Mouse (Mus musculus) midbrain, embryonic 12.5 days (tissue): ENCODE data around the gene Nedd8. TPM values are rescaled to one million over a fixed set of nuclear protein-coding genes. Genes with fewer than 3 reads are reported as not detected.

Experiments
- ATAC-seq: fragments of 200-750 bp; cut with Nextera tagmentation; 2 replicates; pipeline ENCODE4 v1.8.0; 2017; ENCODE audit warnings: low read depth, moderate TSS enrichment, moderate library complexity; ENCODE audit not compliant: low FRiP score
- H3K27ac ChIP-seq: fragments of 300-500 bp; sonication (generic); replicated peaks from 2 replicates; pipeline ENCODE4 v1.5.1; 2016; ENCODE audit warnings: mild to moderate bottlenecking
- H3K27me3 ChIP-seq: fragments of 300-500 bp; sonication (generic); 2 replicates; pipeline ENCODE4 v1.6.1; 2016; ENCODE audit warnings: mild to moderate bottlenecking
- H3K36me3 ChIP-seq: fragments of 300-500 bp; sonication (generic); 2 replicates; pipeline ENCODE4 v1.6.1; 2016
- H3K4me1 ChIP-seq: fragments of 300-500 bp; sonication (generic); 2 replicates; pipeline ENCODE4 v1.6.1; 2016
- H3K4me2 ChIP-seq: fragments of 300-500 bp; sonication (generic); replicated peaks from 2 replicates; pipeline ENCODE4 v1.6.1; 2016; ENCODE audit warnings: mild to moderate bottlenecking, moderate library complexity
- H3K4me3 ChIP-seq: fragments of 300-500 bp; sonication (generic); 2 replicates; pipeline ENCODE4 v1.5.1; 2016; ENCODE audit warnings: mild to moderate bottlenecking
- H3K9ac ChIP-seq: fragments of 300-500 bp; sonication (generic); replicated peaks from 2 replicates; pipeline ENCODE4 v1.6.1; 2016; ENCODE audit warnings: mild to moderate bottlenecking, moderate library complexity
- H3K9me3 ChIP-seq: fragments of 300-500 bp; sonication (generic); 2 replicates; pipeline ENCODE4 v1.6.1; 2016; ENCODE audit warnings: mild to moderate bottlenecking
- WGBS: fragments of 180-500 bp; shearing (Covaris S2); methylation state at CpG from one replicate; pipeline ENCODE4 v1.1.7; 2016; 5-methylcytosine and 5-hydroxymethylcytosine counted together
- polyA plus RNA-seq: library from polyadenylated mRNA; unstranded; fragments of >200 nt; fragmentation: Nextera tagmentation; extraction: Ambion mirVana; gene quantifications from 2 replicates; pipeline ENCODE4 v1.2.1, GENCODE M21; 2016

Nedd8 gene
- polyA plus RNA-seq, 1 experiment from 2014 or later = 515 TPM

GRCm38 (mm10) chr14:55707397-55707796, 35.5 kb upstream of the Nedd8 start:
- Histone ChIP-seq H3K4me1 (no peaks in the 10 kb centered on the region), H3K36me3 (no peaks in the 10 kb centered on the region), H3K9me3 (no peaks in the 10 kb centered on the region), H3K27ac (no peak overlapping the region), H3K4me2 (no peak overlapping the region), H3K27me3 (peaks cover 8% of the 10 kb centered on the region), H3K9ac (no peak overlapping the region), H3K4me3 (no peak overlapping the region)
- ATAC-seq = no peak
- 83% methylated on average over 5 of the region's 5 CpGs for WGBS

GRCm38 (mm10) chr14:55706051-55706600, 34.2 kb upstream of the Nedd8 start:
- no peaks in the 10 kb centered on the region for H3K36me3 ChIP-seq
- H3K27ac ChIP-seq = no peak overlapping the region
- no peak overlapping the region for H3K9ac ChIP-seq
- no peaks in the 10 kb centered on the region for H3K9me3 ChIP-seq
- ATAC-seq = no peak
- H3K4me1 ChIP-seq = no peaks in the 10 kb centered on the region
- no peak overlapping the region for H3K4me2 ChIP-seq
- no peak overlapping the region for H3K4me3 ChIP-seq
- 94% methylated on average over 8 of the region's 8 CpGs for WGBS
- no peaks in the 10 kb centered on the region; the same call in 1 of the 2 replicates for H3K27me3 ChIP-seq

DNA sequence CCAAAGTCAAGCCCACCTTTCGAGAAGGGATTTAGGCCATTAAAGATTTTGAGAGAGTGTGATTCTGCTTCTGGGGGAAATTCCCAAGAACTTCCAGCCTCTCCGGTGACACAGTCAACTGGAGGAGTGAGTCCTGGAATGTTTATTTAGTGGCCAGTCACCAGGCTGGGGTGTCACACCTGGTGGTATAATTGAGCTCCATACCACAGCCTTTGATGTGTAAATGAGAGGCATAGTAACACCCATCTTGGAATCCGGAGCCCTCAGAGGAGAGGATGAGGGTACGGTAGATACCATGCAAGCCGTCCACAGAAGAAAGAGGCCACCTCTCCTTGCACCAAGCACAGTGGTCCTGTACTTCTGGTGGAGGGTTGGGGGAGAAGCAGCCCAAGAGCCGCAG, 30.8 kb upstream of the Nedd8 start:
- Histone ChIP-seq H3K36me3 (no peaks in the 10 kb centered on the region), H3K4me1 (no peaks in the 10 kb centered on the region), H3K9me3 (no peaks in the 10 kb centered on the region), H3K27ac (no peak overlapping the region), H3K9ac (no peak overlapping the region), H3K4me3 (no peak overlapping the region), H3K4me2 (no peak overlapping the region), H3K27me3 (peaks cover 4% of the 10 kb centered on the region; the same call in 1 of the 2 replicates)
- no peak for ATAC-seq
- whole genome bisulfite sequencing = 70% methylated on average over 6 of the region's 6 CpGs

- ATAC-seq = no peak
- no peaks in the 10 kb centered on the region for H3K36me3 ChIP-seq
- H3K27ac ChIP-seq = no peak overlapping the region
- H3K9ac ChIP-seq = no peak overlapping the region
- no peak overlapping the region for H3K4me2 ChIP-seq
- H3K4me1 ChIP-seq = no peaks in the 10 kb centered on the region
- 56% methylated on average over 9 of the region's 9 CpGs for WGBS
- H3K27me3 ChIP-seq = peaks cover 4% of the 10 kb centered on the region; the same call in 1 of the 2 replicates
- no peak overlapping the region for H3K4me3 ChIP-seq
- no peaks in the 10 kb centered on the region for H3K9me3 ChIP-seq
Measured at GRCm38 (mm10) chr14:55701131-55701530, 29.2 kb upstream of the Nedd8 start.

DNA sequence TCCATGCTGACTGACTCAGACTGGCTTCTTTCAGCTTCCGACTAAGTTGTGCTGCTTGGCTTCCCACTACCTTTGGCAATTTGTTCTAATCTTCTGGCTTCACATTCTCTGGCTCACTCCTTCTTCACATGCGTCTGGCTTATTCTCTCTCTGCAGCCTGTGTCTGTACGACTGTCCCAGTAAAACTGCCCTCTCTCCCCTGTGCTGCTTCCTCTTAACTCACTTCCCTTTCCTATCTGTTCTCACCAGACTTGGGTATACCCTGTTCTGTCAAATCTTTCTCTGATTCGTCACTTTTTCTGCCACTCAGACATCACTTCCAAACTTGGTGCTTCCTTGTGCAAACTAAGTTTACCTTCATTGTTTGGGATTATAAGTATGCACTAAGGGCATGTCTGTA, 25.3 kb upstream of the Nedd8 start:
- Histone ChIP-seq H3K4me2 (no peak overlapping the region), H3K4me1 (no peaks in the 10 kb centered on the region), H3K27ac (no peak overlapping the region), H3K9me3 (no peaks in the 10 kb centered on the region), H3K9ac (no peak overlapping the region), H3K4me3 (no peak overlapping the region), H3K36me3 (no peaks in the 10 kb centered on the region), H3K27me3 (0 out of 2 replicates have a peak, but pooled peaks cover 4% of the 10 kb centered on the region)
- no peak for ATAC-seq
- WGBS = 83% methylated on average over 4 of the region's 4 CpGs

GRCm38 (mm10) chr14:55689433-55689832, 17.5 kb upstream of the Nedd8 start:
- Histone ChIP-seq H3K4me1 (no peaks in the 10 kb centered on the region), H3K9me3 (no peaks in the 10 kb centered on the region), H3K27me3 (0 out of 2 replicates have a peak, but pooled peaks cover 3% of the 10 kb centered on the region), H3K4me3 (no peak overlapping the region), H3K36me3 (no peaks in the 10 kb centered on the region), H3K9ac (no peak overlapping the region), H3K27ac (no peak overlapping the region), H3K4me2 (no peak overlapping the region)
- ATAC-seq = no peak
- 80% methylated on average over 10 of the region's 10 CpGs for WGBS

DNA sequence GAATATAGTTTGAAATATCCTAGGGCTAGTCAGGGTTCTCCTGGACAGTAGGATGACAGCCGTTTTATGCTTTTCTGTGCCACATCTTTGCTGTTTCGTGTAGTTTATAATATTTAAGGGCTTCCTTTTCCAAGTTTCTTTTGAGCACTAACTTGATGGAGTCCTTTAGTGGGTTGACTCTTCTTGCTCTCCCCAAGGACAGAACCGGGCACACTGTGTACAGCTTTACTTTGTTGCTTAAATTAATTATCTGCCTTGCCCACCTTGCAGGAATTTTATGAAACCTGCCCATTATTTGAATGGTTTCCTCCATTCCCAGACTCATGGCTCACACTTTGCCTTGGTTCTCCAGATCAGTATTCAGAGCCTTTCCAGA, 10.2 kb upstream of the Nedd8 start:
- peak; percentile 60; the same call in 1 of the 2 replicates for ATAC-seq
- H3K36me3 ChIP-seq = peaks cover 29% of the 10 kb centered on the region
- H3K4me2 ChIP-seq = peak overlapping the region; percentile 75
- no peaks in the 10 kb centered on the region for H3K9me3 ChIP-seq
- peak overlapping the region; percentile 72 for H3K4me3 ChIP-seq
- 16% methylated on average over 3 of the region's 3 CpGs for WGBS
- H3K27ac ChIP-seq = peak overlapping the region; percentile 56; the same call in 1 of the 2 replicates
- H3K27me3 ChIP-seq = no peaks in the 10 kb centered on the region
- peak overlapping the region; percentile 73; the same call in 1 of the 2 replicates for H3K9ac ChIP-seq
- H3K4me1 ChIP-seq = peaks cover 11% of the 10 kb centered on the region

GRCm38 (mm10) chr14:55681160-55682117, 9.5 kb upstream of the Nedd8 start, which contains the start of gene Tinf2:
Tinf2 (minus strand) TSS chr14:55681820.
- Histone ChIP-seq H3K9ac (peak within 1 kb of the TSS; percentile 73), H3K4me2 (peak within 1 kb of the TSS; percentile 75), H3K4me3 (peak within 1 kb of the TSS; percentile 72), H3K27me3 (no peaks in the 10 kb centered on the region), H3K27ac (peak within 1 kb of the TSS; percentile 56; the same call in 1 of the 2 replicates), H3K36me3 (peaks cover 36% of the 10 kb centered on the region), H3K4me1 (peaks cover 11% of the 10 kb centered on the region), H3K9me3 (no peaks in the 10 kb centered on the region)
- WGBS = under 1% methylated on average over 65 of the region's 66 CpGs
- peak; percentile 98 for ATAC-seq

DNA sequence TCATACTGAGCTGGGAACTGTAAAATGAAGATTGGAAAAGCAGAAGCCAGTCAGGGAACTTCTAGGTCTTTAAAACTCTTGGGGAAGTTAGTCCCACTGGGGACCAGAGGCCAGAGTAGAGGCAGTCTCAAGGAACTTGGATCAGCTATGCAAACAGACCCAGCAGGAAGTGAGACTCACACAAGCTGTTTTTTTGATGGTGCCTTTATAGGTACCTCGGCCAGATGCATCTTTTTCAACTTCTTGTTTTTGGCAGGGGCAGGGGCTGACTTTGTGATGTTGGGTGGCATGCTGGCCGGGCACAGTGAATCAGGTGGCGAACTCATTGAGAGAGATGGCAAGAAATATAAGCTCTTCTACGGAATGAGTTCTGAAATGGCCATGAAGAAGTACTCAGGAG, 5.7 kb upstream of the Nedd8 start:
- no peak overlapping the region for H3K4me3 ChIP-seq
- H3K36me3 ChIP-seq = peaks cover 43% of the 10 kb centered on the region
- WGBS = 89% methylated on average over 4 of the region's 4 CpGs
- no peak overlapping the region for H3K27ac ChIP-seq
- H3K27me3 ChIP-seq = no peaks in the 10 kb centered on the region
- no peak overlapping the region for H3K4me2 ChIP-seq
- no peak overlapping the region for H3K9ac ChIP-seq
- H3K4me1 ChIP-seq = peaks cover 15% of the 10 kb centered on the region
- ATAC-seq = no peak
- H3K9me3 ChIP-seq = no peaks in the 10 kb centered on the region

GRCm38 (mm10) chr14:55672741-55673060, 777 bp upstream of the Nedd8 start:
- H3K27ac ChIP-seq = 0 out of 2 replicates have a peak overlapping the region, but pooled peaks have one; percentile 81
- H3K36me3 ChIP-seq = peaks cover 26% of the 10 kb centered on the region
- H3K9ac ChIP-seq = peak overlapping the region; percentile 29
- peak overlapping the region; percentile 64 for H3K4me3 ChIP-seq
- H3K9me3 ChIP-seq = no peaks in the 10 kb centered on the region
- 83% methylated on average over 7 of the region's 7 CpGs for WGBS
- ATAC-seq = no peak
- H3K4me1 ChIP-seq = peaks cover 25% of the 10 kb centered on the region
- H3K27me3 ChIP-seq = no peaks in the 10 kb centered on the region
- H3K4me2 ChIP-seq = peak overlapping the region; percentile 98

DNA sequence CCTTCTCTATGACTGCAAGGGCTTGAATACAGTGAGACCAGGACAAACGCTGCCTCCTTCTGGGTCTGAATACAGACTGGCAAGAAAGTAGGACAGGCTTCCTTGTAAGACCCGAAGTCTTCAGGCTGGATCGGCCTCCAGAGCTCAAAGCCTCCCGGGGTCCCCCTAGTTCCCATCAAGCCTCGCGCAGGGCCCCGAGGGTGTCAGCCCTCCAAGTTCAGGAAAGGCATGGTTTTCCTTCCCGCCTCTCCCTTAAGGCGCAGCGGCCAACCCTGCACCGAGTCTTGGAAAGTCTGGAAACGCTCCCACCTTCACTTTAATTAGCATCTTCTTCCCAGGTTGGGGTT, 465 bp downstream of the Nedd8 start:
- under 1% methylated on average over 12 of the region's 12 CpGs for WGBS
- H3K4me2 ChIP-seq = peak overlapping the region; percentile 98
- no peaks in the 10 kb centered on the region for H3K27me3 ChIP-seq
- peak overlapping the region; percentile 81 for H3K27ac ChIP-seq
- peak overlapping the region; percentile 64 for H3K4me3 ChIP-seq
- ATAC-seq = peak; percentile 53
- no peaks in the 10 kb centered on the region for H3K9me3 ChIP-seq
- H3K4me1 ChIP-seq = peaks cover 25% of the 10 kb centered on the region
- peaks cover 20% of the 10 kb centered on the region for H3K36me3 ChIP-seq
- peak overlapping the region; percentile 93 for H3K9ac ChIP-seq

DNA sequence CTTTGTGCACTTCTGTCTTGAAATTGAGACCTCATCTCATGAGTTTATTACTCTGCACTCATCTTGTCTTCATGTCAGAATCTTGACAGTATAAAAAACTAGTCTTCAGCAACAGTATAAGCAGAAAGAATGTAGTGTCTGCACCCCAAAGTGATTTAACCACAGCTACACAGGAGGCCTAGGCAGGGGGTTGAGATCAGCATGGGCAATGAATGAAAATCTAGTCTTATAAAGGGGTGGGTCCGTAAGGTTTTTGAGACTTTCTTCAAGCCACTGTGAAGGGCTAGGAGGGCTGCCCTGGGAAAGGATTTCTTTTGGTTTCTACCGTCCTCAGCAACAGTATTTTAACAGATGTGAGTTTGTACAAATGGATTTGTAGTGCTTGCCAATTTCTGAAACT, 11.3 kb downstream of the Nedd8 start:
- WGBS = 43% methylated on average over 2 of the region's 2 CpGs
- Histone ChIP-seq H3K9ac (no peak overlapping the region), H3K4me2 (peak overlapping the region; percentile 58), H3K4me3 (peak overlapping the region; percentile 75), H3K27me3 (no peaks in the 10 kb centered on the region), H3K9me3 (no peaks in the 10 kb centered on the region), H3K36me3 (peaks cover 39% of the 10 kb centered on the region), H3K4me1 (0 out of 2 replicates have a peak, but pooled peaks cover 3% of the 10 kb centered on the region), H3K27ac (peak overlapping the region; percentile 65; the same call in 1 of the 2 replicates)
- 0 out of 2 replicates have a peak, but pooled peaks have one; percentile 10 for ATAC-seq
